Mouse (Mus musculus) small intestine, adult 2 months (tissue): Measurements from ENCODE around the gene Kmt5a. TPM values are rescaled to one million over a fixed set of nuclear protein-coding genes. Genes with fewer than 3 reads are reported as not detected.

Experiments used
- H3K27ac ChIP-seq: fragments of 200-500 bp; 2 replicates; pipeline ENCODE4 v1.5.1; 2012; ENCODE audit warnings: low read depth, low read length, control low read depth, inconsistent platforms; ENCODE audit not compliant: insufficient read depth
- H3K27me3 ChIP-seq: fragments of 200-500 bp; 2 replicates; pipeline ENCODE4 v1.6.1; 2012; ENCODE audit warnings: mild to moderate bottlenecking, moderate library complexity, low read length, inconsistent platforms; ENCODE audit not compliant: control insufficient read depth, insufficient read depth
- H3K36me3 ChIP-seq: fragments of 200-500 bp; 2 replicates; pipeline ENCODE4 v1.6.1; 2012; ENCODE audit warnings: mild to moderate bottlenecking, low read length, control low read depth, inconsistent platforms; ENCODE audit not compliant: control insufficient read depth, insufficient read depth
- H3K4me1 ChIP-seq: fragments of 200-500 bp; 2 replicates; pipeline ENCODE4 v1.6.1; 2012; ENCODE audit warnings: low read length, inconsistent platforms, mixed read lengths; ENCODE audit not compliant: control insufficient read depth, insufficient read depth, insufficient read length
- H3K4me3 ChIP-seq: fragments of 200-500 bp; 2 replicates; pipeline ENCODE4 v1.5.1; 2012; ENCODE audit warnings: low read depth, mild to moderate bottlenecking, control low read depth, inconsistent platforms, low read length, moderate library complexity
- CTCF ChIP-seq: fragments of 200-500 bp; IDR thresholded peaks from 2 replicates; pipeline ENCODE4 v1.5.1; 2012; ENCODE audit warnings: low read depth, mild to moderate bottlenecking, control low read depth, inconsistent platforms, low read length, moderate library complexity, mixed read lengths; ENCODE audit not compliant: insufficient replicate concordance, insufficient read length; ENCODE audit errors: extremely low read depth
- POLR2A ChIP-seq: fragments of 200-500 bp; IDR thresholded peaks from 2 replicates; pipeline ENCODE4 v1.6.1; 2012; ENCODE audit warnings: low read depth, mild to moderate bottlenecking, control low read depth, inconsistent platforms, low read length, moderate library complexity
- WGBS: fragments of 180-500 bp; shearing (Covaris S2); methylation state at CpG from one replicate; pipeline ENCODE4 v1.1.7; 2018; 5-methylcytosine and 5-hydroxymethylcytosine counted together
- polyA plus RNA-seq: library from polyadenylated mRNA; depleted of rRNA; stranded (reverse); fragments of >200 nt; gene quantifications from 2 replicates; pipeline ENCODE4 v1.2.3, GENCODE M21; 2012; rRNA removed

Kmt5a gene
- polyA plus RNA-seq: 34.1 and 70.7 TPM in 2 replicates

DNA sequence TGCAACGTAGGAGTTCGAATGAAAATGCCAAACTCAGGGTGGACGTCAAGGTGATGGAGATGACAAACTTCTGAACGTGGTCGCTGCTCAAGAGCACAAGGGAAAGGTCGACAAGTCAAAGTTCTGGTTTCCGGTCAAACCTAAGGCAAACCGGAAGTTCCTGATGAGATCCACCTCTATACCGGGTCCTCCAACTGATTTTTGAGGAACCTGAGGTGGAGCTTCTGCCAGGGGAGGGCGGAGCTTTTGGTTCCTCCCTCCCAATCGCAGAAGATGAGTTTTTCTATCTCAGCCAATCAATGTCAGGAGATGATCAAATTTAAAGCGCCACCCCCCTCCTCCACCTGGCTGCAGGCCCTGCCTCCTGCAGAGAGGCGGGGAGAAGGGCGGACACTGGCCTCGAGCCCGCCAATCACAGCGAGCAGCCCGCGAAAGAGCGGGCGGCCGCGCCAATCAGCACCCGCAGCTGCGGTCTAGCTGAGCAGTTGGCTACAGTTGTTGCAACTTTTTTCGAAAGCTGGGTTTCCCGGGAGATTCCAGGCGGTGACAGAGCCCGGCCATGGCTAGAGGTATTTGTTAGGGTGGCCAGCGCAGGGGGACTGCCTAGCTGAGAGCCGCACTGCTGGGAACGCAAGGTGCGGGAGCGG is at the start of gene Kmt5a:
TSS of gene Kmt5a (plus strand) at position 484 of the 647 bp plus-strand sequence.
- TF ChIP-seq POLR2A (peak; percentile 48; the same call in 1 of the 2 replicates), CTCF (peak; percentile 11; the same call in 1 of the 2 replicates)

DNA sequence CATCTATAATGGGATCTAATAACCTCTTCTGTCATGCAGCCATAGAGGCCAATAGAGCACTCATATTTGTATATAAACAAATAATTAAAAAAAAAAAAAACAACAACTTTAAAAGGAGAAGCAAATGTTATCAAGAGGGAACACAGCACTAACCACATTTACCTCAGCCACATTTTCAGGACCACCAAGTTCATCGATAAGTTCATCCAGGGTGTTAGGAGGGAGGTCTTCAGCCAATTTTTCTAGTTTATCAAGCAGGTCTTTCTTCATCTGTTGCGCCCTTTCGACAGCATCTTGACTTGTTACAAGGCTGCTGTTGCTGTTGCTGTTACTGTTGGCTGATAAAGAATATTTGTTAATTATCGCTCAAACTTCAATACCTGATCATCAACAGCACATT is 47.3 kb upstream of the Kmt5a start:
- no peak overlapping the region for H3K27ac ChIP-seq
- peaks cover 71% of the 10 kb centered on the region for H3K36me3 ChIP-seq
- H3K4me1 ChIP-seq: no peaks in the 10 kb centered on the region
- no peak for TF ChIP-seq CTCF
- no peak for TF ChIP-seq POLR2A
- no peaks in the 10 kb centered on the region for H3K27me3 ChIP-seq
- H3K4me3 ChIP-seq: no peak overlapping the region
- 99% methylated on average over 4 of the region's 4 CpGs for WGBS

More for the DNA sequence above, at the start of gene Kmt5a:
- peaks cover 4% of the 10 kb centered on the region; the same call in 1 of the 2 replicates for H3K4me1 ChIP-seq
- under 1% methylated on average over 34 of the region's 34 CpGs for WGBS
- no peaks in the 10 kb centered on the region for H3K36me3 ChIP-seq
- H3K27me3 ChIP-seq: no peaks in the 10 kb centered on the region
- H3K27ac ChIP-seq: peak within 1 kb of the TSS; percentile 64
- H3K4me3 ChIP-seq: peak within 1 kb of the TSS; percentile 88

- peaks cover 72% of the 10 kb centered on the region for H3K36me3 ChIP-seq
Observed at GRCm38 (mm10) chr5:124393726-124394125, 46.0 kb upstream of the Kmt5a start.

DNA sequence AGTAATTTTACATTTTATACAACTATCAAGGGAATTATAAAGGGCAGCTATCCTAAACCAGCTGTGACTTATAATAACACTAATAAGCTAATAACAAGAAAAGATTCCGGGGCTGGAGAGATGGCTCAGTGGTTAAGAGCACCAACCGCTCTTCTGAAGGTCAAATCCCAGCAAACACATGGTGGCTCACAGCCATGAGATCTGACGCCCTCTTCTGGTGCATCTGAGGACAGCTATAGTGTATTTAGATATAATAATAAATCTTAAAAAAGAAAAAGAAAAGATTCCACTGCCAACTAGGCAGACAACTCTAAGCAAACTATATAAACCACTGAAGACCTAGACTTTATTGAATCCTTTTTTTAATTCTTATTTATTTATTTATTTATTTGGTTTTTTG is 28.9 kb upstream of the Kmt5a start:
- WGBS: 80% methylated on average over 3 of the region's 3 CpGs
- Histone ChIP-seq H3K27me3 (no peaks in the 10 kb centered on the region), H3K27ac (no peak overlapping the region), H3K4me3 (no peak overlapping the region), H3K4me1 (no peaks in the 10 kb centered on the region), H3K36me3 (peaks cover 56% of the 10 kb centered on the region)
- TF ChIP-seq CTCF (no peak), POLR2A (no peak)

More at GRCm38 (mm10) chr5:124393726-124394125, 46.0 kb upstream of the Kmt5a start:
- Histone ChIP-seq H3K4me3 (no peak overlapping the region), H3K4me1 (no peaks in the 10 kb centered on the region), H3K27me3 (no peaks in the 10 kb centered on the region), H3K27ac (no peak overlapping the region)
- 83% methylated on average over 7 of the region's 7 CpGs for WGBS
- TF ChIP-seq POLR2A (no peak), CTCF (no peak)

- TF ChIP-seq POLR2A (no peak), CTCF (no peak)
- Histone ChIP-seq H3K4me3 (no peak overlapping the region), H3K4me1 (no peaks in the 10 kb centered on the region), H3K27me3 (no peaks in the 10 kb centered on the region), H3K36me3 (peaks cover 46% of the 10 kb centered on the region), H3K27ac (no peak overlapping the region)
- 72% methylated on average over 5 of the region's 5 CpGs for WGBS
Observed at GRCm38 (mm10) chr5:124412163-124412562, 27.6 kb upstream of the Kmt5a start.

- Histone ChIP-seq H3K4me3 (no peak overlapping the region), H3K36me3 (0 out of 2 replicates have a peak, but pooled peaks cover 2% of the 10 kb centered on the region), H3K27ac (no peak overlapping the region), H3K4me1 (peaks cover 3% of the 10 kb centered on the region; the same call in 1 of the 2 replicates), H3K27me3 (no peaks in the 10 kb centered on the region)
- TF ChIP-seq CTCF (no peak), POLR2A (no peak)
- WGBS: 85% methylated on average over 2 of the region's 2 CpGs
Observed at GRCm38 (mm10) chr5:124418903-124419302, 20.8 kb upstream of the Kmt5a start.

DNA sequence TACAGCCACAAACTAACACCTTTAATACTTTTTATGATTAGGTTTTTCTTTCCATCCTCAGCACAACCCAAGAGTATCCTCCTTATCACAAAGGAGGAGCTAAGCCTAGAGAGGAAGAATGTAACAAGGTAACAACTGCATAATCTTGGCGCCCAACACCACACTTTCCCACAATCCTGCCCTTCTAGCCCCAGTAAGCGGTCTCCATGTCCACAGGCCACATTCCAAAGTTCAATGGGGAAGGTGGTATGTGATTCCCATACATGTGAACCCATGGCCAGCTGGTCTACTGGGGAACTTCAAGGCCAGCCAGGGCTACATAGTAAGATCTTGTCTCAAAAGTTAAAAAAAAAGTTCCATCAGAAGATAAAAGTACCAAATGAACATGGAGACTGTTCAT is 17.9 kb upstream of the Kmt5a start:
- no peak overlapping the region for H3K27ac ChIP-seq
- H3K27me3 ChIP-seq: no peaks in the 10 kb centered on the region
- 36% methylated on average over 2 of the region's 2 CpGs for WGBS
- no peak overlapping the region for H3K4me3 ChIP-seq
- peaks cover 3% of the 10 kb centered on the region; the same call in 1 of the 2 replicates for H3K4me1 ChIP-seq
- no peak for TF ChIP-seq POLR2A
- no peak for TF ChIP-seq CTCF
- H3K36me3 ChIP-seq: no peaks in the 10 kb centered on the region
